Mouse (Mus musculus) cortical plate, adult 2 months (tissue): ENCODE measurements around the gene St8sia4. TPM values are rescaled to one million over a fixed set of nuclear protein-coding genes. Genes with fewer than 3 reads are reported as not detected.
A peak's percentile ranks its signal among the peaks of the same experiment; 100 is the strongest.

ENCODE experiments used
- H3K27ac ChIP-seq: fragments of 200-500 bp; 2 replicates; pipeline ENCODE4 v1.5.1; 2012; ENCODE audit warnings: low read length, control low read depth, inconsistent platforms; ENCODE audit not compliant: insufficient read depth
- H3K4me1 ChIP-seq: fragments of 200-500 bp; 2 replicates; pipeline ENCODE4 v1.6.1; 2011; ENCODE audit warnings: low read length; ENCODE audit not compliant: control insufficient read depth, insufficient read depth
- H3K4me3 ChIP-seq: fragments of 200-500 bp; 2 replicates; pipeline ENCODE4 v1.5.1; 2011; ENCODE audit warnings: mild to moderate bottlenecking, low read length, control low read depth; ENCODE audit not compliant: insufficient read depth
- CTCF ChIP-seq: fragments of 200-500 bp; IDR thresholded peaks from 2 replicates; pipeline ENCODE4 v1.5.1; 2011; ENCODE audit warnings: mild to moderate bottlenecking, control low read depth, low read length; ENCODE audit not compliant: insufficient read depth; ENCODE audit errors: extremely low read depth
- POLR2A ChIP-seq: fragments of 200-500 bp; IDR thresholded peaks from 2 replicates; pipeline ENCODE4 v1.6.1; 2011; ENCODE audit warnings: mild to moderate bottlenecking, low read length, control low read depth; ENCODE audit not compliant: insufficient read depth; ENCODE audit errors: extremely low read depth
- polyA plus RNA-seq: library from polyadenylated mRNA; depleted of rRNA; stranded (reverse); fragments of >200 nt; gene quantifications from 2 replicates; pipeline ENCODE4 v1.2.3, GENCODE M21; 2012

Gene St8sia4
- polyA plus RNA-seq, 1 experiment: 3.9 TPM

- TF ChIP-seq CTCF (0 out of 2 replicates have a peak, but pooled peaks have one; percentile 23), POLR2A (no peak)
- no peaks in the 10 kb centered on the region for H3K4me1 ChIP-seq
- peak overlapping the region; percentile 46 for H3K4me3 ChIP-seq
- H3K27ac ChIP-seq: no peak overlapping the region
These were observed 3.0 kb downstream of the St8sia4 start for GRCm38 (mm10) chr1:95664321-95664825.

- H3K4me1 ChIP-seq: no peaks in the 10 kb centered on the region
- TF ChIP-seq CTCF: no peak
- TF ChIP-seq POLR2A: no peak
- H3K4me3 ChIP-seq: no peak overlapping the region
- H3K27ac ChIP-seq: no peak overlapping the region
These were observed 10.2 kb downstream of the St8sia4 start for GRCm38 (mm10) chr1:95657051-95657668.

DNA sequence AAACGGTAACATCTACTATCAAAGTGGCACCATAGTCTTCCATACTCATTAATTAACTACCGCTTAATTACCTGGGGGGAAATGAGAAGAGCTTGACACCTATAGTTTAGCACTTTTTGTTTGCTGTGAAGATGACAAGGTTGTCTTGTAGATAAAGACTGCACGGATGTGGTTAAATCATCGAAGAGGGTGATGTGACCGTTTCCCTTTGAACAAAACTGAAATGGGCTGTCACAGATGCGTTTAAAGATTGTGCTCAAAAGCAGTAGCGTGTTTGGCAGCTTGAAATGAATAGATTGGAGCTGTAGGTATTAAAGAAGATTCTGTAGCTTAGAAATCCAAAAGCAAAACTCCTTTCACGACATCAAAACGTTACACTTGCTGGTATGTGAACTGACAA, 11.8 kb downstream of the St8sia4 start:
- H3K27ac ChIP-seq: no peak overlapping the region
- no peak overlapping the region for H3K4me3 ChIP-seq
- no peaks in the 10 kb centered on the region for H3K4me1 ChIP-seq
- no peak for TF ChIP-seq CTCF
- no peak for TF ChIP-seq POLR2A

DNA sequence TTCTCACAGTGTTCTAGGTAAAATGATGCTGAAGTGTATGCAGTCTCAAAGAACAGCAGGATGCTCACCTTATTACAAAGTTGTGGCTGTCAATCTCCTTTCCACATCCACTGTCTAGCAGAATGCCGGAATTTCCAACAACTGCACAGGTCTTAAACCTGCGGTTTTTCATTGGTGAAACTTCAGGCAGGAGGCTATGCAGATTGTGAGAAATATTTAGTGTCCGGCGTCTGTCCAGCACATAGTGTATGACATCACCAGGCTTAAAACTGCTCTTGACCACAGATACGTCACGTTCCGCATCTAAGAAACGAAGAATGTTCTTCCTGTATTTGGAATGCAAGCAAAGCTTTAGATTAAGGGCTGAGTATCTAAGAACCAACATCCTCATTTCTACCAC, 13.9 kb downstream of the St8sia4 start:
- Histone ChIP-seq H3K27ac (no peak overlapping the region), H3K4me1 (no peaks in the 10 kb centered on the region), H3K4me3 (no peak overlapping the region)
- no peak for TF ChIP-seq POLR2A
- no peak for TF ChIP-seq CTCF

GRCm38 (mm10) chr1:95644292-95644691, 23.1 kb downstream of the St8sia4 start:
- Histone ChIP-seq H3K27ac (no peak overlapping the region), H3K4me3 (no peak overlapping the region), H3K4me1 (no peaks in the 10 kb centered on the region)
- no peak for TF ChIP-seq CTCF
- TF ChIP-seq POLR2A: no peak

GRCm38 (mm10) chr1:95639001-95639400, 28.4 kb downstream of the St8sia4 start:
- Histone ChIP-seq H3K4me1 (no peaks in the 10 kb centered on the region), H3K27ac (no peak overlapping the region)
- TF ChIP-seq POLR2A (no peak), CTCF (no peak)

GRCm38 (mm10) chr1:95624376-95624775, 43.0 kb downstream of the St8sia4 start:
- TF ChIP-seq POLR2A (no peak), CTCF (no peak)
- Histone ChIP-seq H3K4me3 (no peak overlapping the region), H3K4me1 (no peaks in the 10 kb centered on the region), H3K27ac (no peak overlapping the region)

More at GRCm38 (mm10) chr1:95639001-95639400, 28.4 kb downstream of the St8sia4 start:
- H3K4me3 ChIP-seq: no peak overlapping the region

- H3K4me3 ChIP-seq: no peak overlapping the region
- TF ChIP-seq POLR2A (no peak), CTCF (no peak)
- no peaks in the 10 kb centered on the region for H3K4me1 ChIP-seq
- H3K27ac ChIP-seq: no peak overlapping the region; the same call in 1 of the 2 replicates
These were observed 48.7 kb downstream of the St8sia4 start for GRCm38 (mm10) chr1:95618647-95619046.

- no peak overlapping the region for H3K4me3 ChIP-seq
- no peaks in the 10 kb centered on the region for H3K4me1 ChIP-seq
- no peak for TF ChIP-seq POLR2A
- no peak for TF ChIP-seq CTCF
- no peak overlapping the region for H3K27ac ChIP-seq
These were observed 49.2 kb downstream of the St8sia4 start for GRCm38 (mm10) chr1:95618125-95618524.

DNA sequence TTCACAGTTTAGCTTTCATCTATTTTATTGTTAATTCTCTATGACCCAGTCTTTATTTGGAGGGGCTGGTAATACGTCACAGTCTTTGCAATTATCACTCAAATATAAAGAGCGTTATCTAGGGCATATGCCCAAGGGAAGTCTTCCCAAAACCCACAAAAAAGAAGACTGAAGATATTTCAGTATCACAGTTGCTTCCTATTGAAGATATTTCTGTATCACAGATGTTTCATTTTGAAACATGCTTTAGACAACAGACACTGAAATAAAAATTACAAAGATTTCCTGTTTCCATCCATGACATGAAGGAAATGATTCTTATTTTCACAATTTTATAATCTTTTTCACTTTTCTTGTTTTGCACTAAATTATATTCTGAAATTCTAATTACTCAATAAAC, 57.4 kb downstream of the St8sia4 start:
- TF ChIP-seq POLR2A (no peak), CTCF (no peak)
- Histone ChIP-seq H3K4me3 (no peak overlapping the region), H3K4me1 (no peaks in the 10 kb centered on the region), H3K27ac (no peak overlapping the region)

- H3K4me1 ChIP-seq: no peaks in the 10 kb centered on the region
- H3K27ac ChIP-seq: no peak overlapping the region
- TF ChIP-seq CTCF (no peak), POLR2A (no peak)
- no peak overlapping the region for H3K4me3 ChIP-seq
These were observed 58.3 kb downstream of the St8sia4 start for GRCm38 (mm10) chr1:95609045-95609444.

GRCm38 (mm10) chr1:95605458-95605857, 61.9 kb downstream of the St8sia4 start:
- TF ChIP-seq CTCF: no peak
- no peak for TF ChIP-seq POLR2A
- Histone ChIP-seq H3K27ac (no peak overlapping the region), H3K4me3 (no peak overlapping the region)

More at GRCm38 (mm10) chr1:95605458-95605857, 61.9 kb downstream of the St8sia4 start:
- H3K4me1 ChIP-seq: no peaks in the 10 kb centered on the region
